In the genomic region with DNA sequence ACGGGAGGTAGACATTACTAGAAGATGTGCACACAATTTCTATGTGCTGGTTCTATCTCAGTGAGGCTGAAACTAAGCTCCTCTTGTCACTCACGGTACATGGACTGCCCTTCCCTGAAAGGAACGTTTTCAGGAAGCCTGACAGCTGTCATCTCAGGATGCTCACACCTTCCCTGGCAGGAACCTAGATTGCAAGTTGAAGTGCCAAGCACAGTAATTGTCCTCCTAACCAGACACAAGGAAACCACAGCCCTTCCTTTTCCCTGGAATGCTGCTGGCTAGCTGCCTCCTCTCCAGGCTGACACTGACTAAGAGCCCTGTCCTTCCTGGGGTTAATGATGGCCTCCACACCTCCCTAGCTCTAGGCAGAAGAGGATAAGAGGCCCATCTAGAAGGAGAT, we compare ENCODE assay signal across 15 mouse cellular contexts. TPM values are rescaled to one million over a fixed set of nuclear protein-coding genes. Genes with fewer than 3 reads are reported as not detected.
DNase-seq lines count a peak whose midpoint lies in the region; ATAC-seq lines count a peak whose summit lies in the region.
"Had no signal": no experiment of that assay in that cellular context is flagged by ENCODE, and none has a peak within 500 bp of the region (broad histone marks: within the 10 kb centered on the region; RNA-seq: fewer than 3 reads in every experiment).

No protein-coding gene starts in this region.

- H3K4me3 ChIP-seq in kidney, embryonic 16.5 days (ENCODE audit: low read length), result no peak overlapping the region
- H3K4me3 ChIP-seq in heart, embryonic 14.5 days (ENCODE audit: control insufficient read depth in 1 of 2, insufficient read depth in 1 of 2, low read depth in 1 of 2, low read length in 2 of 2), result no peak overlapping the region
- H3K4me3 ChIP-seq in forebrain, embryonic 13.5 days, result no peak overlapping the region
- H3K4me3 ChIP-seq: limb, embryonic 12.5 days; neural tube, embryonic 13.5 days had no signal

- WGBS in kidney, embryonic 16.5 days, result 64% methylated on average over 3 of the region's 3 CpGs
- 27% methylated on average over 3 of the region's 3 CpGs for WGBS in heart, embryonic 14.5 days
- 75% methylated on average over 3 of the region's 3 CpGs for WGBS in forebrain, embryonic 13.5 days

- peak; percentile 66 for DNase-seq in kidney, adult 11 months
- DNase-seq in kidney, postnatal 10 days, result peak; percentile 58
- DNase-seq in lung, postnatal 36 days, result peak; percentile 70
- no peak for DNase-seq in gastrocnemius, adult 8-10 months (ENCODE audit: low spot score in 2 of 2)
- DNase-seq: cerebellum, adult 9-10 months; liver, postnatal 0 days; retina, postnatal 1 day; spleen, adult 18-20 months had no signal

- ATAC-seq in kidney, embryonic 16.5 days (ENCODE audit: low FRiP score, low TSS enrichment), result no peak
- ATAC-seq in heart, embryonic 14.5 days (ENCODE audit: insufficient number of reproducible peaks, insufficient read depth, low FRiP score, low read depth), result peak; percentile 54; the same call in 1 of the 2 replicates
- ATAC-seq in forebrain, embryonic 13.5 days, result no peak
- ATAC-seq: intestine, embryonic 16.5 days; liver, postnatal 0 days; midbrain, embryonic 16.5 days had no signal

- H3K36me3 ChIP-seq in kidney, embryonic 16.5 days (ENCODE audit: insufficient read depth, low read length), result no peaks in the 10 kb centered on the region
- peaks cover 12% of the 10 kb centered on the region; the same call in 1 of the 2 replicates for H3K36me3 ChIP-seq in heart, embryonic 14.5 days (ENCODE audit: control insufficient read depth, insufficient read depth, low read length)
- no peaks in the 10 kb centered on the region for H3K36me3 ChIP-seq in forebrain, embryonic 13.5 days (ENCODE audit: poor library complexity, severe bottlenecking)
- H3K36me3 ChIP-seq: limb, embryonic 12.5 days; neural tube, embryonic 13.5 days had no signal

- no peak overlapping the region for H3K4me2 ChIP-seq in kidney, embryonic 16.5 days (replicated peaks; ENCODE audit: low read depth, low read length)
- no peak overlapping the region for H3K4me2 ChIP-seq in heart, embryonic 14.5 days (ENCODE audit: low read length)
- H3K4me2 ChIP-seq in forebrain, embryonic 13.5 days, result no peak overlapping the region
- H3K4me2 ChIP-seq: limb, embryonic 12.5 days; neural tube, embryonic 13.5 days had no signal

- no peaks in the 10 kb centered on the region for H3K27me3 ChIP-seq in kidney, embryonic 16.5 days (ENCODE audit: insufficient read depth, low read length)
- no peaks in the 10 kb centered on the region for H3K27me3 ChIP-seq in heart, embryonic 14.5 days (ENCODE audit: control insufficient read depth, insufficient read depth, low read length)
- no peaks in the 10 kb centered on the region for H3K27me3 ChIP-seq in forebrain, embryonic 13.5 days
- H3K27me3 ChIP-seq: limb, embryonic 12.5 days; neural tube, embryonic 13.5 days had no signal

- no peaks in the 10 kb centered on the region for H3K9me3 ChIP-seq in kidney, embryonic 16.5 days (ENCODE audit: low read length)
- H3K9me3 ChIP-seq in heart, embryonic 14.5 days (ENCODE audit: control insufficient read depth, low read length), result no peaks in the 10 kb centered on the region
- no peaks in the 10 kb centered on the region for H3K9me3 ChIP-seq in forebrain, embryonic 13.5 days (replicated peaks)
- H3K9me3 ChIP-seq: limb, embryonic 12.5 days; neural tube, embryonic 13.5 days had no signal

- H3K4me1 ChIP-seq in kidney, embryonic 16.5 days (ENCODE audit: insufficient read depth, low read length), result peaks cover 20% of the 10 kb centered on the region
- peaks cover 11 to 25% of the 10 kb centered on the region in 2 experiments for H3K4me1 ChIP-seq in heart, embryonic 14.5 days (ENCODE audit: control insufficient read depth in 2 of 2, insufficient read depth in 2 of 2, low read length in 2 of 2)
- no peaks in the 10 kb centered on the region for H3K4me1 ChIP-seq in forebrain, embryonic 13.5 days
- H3K4me1 ChIP-seq: neural tube, embryonic 13.5 days had no signal

- H3K9ac ChIP-seq in kidney, embryonic 16.5 days (replicated peaks; ENCODE audit: low read length), result no peak overlapping the region
- no peak overlapping the region for H3K9ac ChIP-seq in heart, embryonic 14.5 days (ENCODE audit: low read length)
- no peak overlapping the region for H3K9ac ChIP-seq in forebrain, embryonic 13.5 days
- H3K9ac ChIP-seq: limb, embryonic 12.5 days; liver, postnatal 0 days; neural tube, embryonic 13.5 days had no signal

- no peak overlapping the region for H3K27ac ChIP-seq in kidney, embryonic 16.5 days (ENCODE audit: low read length)
- H3K27ac ChIP-seq in heart, embryonic 14.5 days (replicated peaks in 1 of 2; ENCODE audit: control insufficient read depth in 1 of 2, insufficient read depth in 1 of 2, low read depth in 2 of 2, low read length in 2 of 2), result no peak overlapping the region
- H3K27ac ChIP-seq in forebrain, embryonic 13.5 days, result no peak overlapping the region
- H3K27ac ChIP-seq: limb, embryonic 12.5 days; neural tube, embryonic 13.5 days had no signal

RNA-seq across cellular contexts. Expression of gene Lmcd1, which starts 21.7 kb away (rescaled TPM):
- polyA plus RNA-seq in kidney, embryonic 16.5 days (2015; fragmentation: Nextera tagmentation; extraction: Ambion mirVana), result 24.2 and 28.6 TPM in 2 replicates
- polyA plus RNA-seq in heart, embryonic 14.5 days (2014; fragmentation: Nextera tagmentation; extraction: Ambion mirVana), result 56.7 and 59.6 TPM in 2 replicates
- total RNA-seq in gastrocnemius, adult 8-10 months (2022), result 100 to 1,000 TPM; 105 to 136 (median 119) TPM
- polyA plus RNA-seq in forebrain, embryonic 13.5 days (2015; fragmentation: Nextera tagmentation; extraction: Ambion mirVana), result 14.6 and 14.8 TPM in 2 replicates

Comparison
In these comparisons a context has a peak if more than half of its experiments do, and no peak if none do; other contexts are left out.
1. DNase-seq: peak in kidney, adult 11 months (single experiment), kidney, postnatal 10 days (single experiment) and lung, postnatal 36 days (single experiment); none in gastrocnemius, adult 8-10 months (0 of 2).